Mouse (Mus musculus): ENCODE measurements around the gene Ceacam10. TPM values are rescaled to one million over a fixed set of nuclear protein-coding genes. Genes with fewer than 3 reads are reported as not detected.
"Not testable (repeated sequence)": the region's sequence is repeated elsewhere in the genome, so short reads cannot be mapped to it uniquely, and the experiment has no call there.

The Ceacam10 gene
- not detected for total RNA-seq (2022)

GRCm38 (mm10) chr7:24776918-24777317, at the start of gene Ceacam10:
Gene Ceacam10, plus strand, starts transcription at chr7:24777206.
- not testable (repeated sequence) for DNase-seq (ENCODE audit: low spot score in 2 of 2)

GRCm38 (mm10) chr7:24735970-24736670, 40.9 kb upstream of the Ceacam10 start:
- DNase-seq (ENCODE audit: low spot score in 2 of 2), result no peak

GRCm38 (mm10) chr7:24750695-24751094, 26.3 kb upstream of the Ceacam10 start:
- DNase-seq (ENCODE audit: low spot score in 2 of 2), result no peak

GRCm38 (mm10) chr7:24751610-24752009, 25.4 kb upstream of the Ceacam10 start:
- no peak for DNase-seq (ENCODE audit: low spot score in 2 of 2)

GRCm38 (mm10) chr7:24753476-24753875, 23.5 kb upstream of the Ceacam10 start:
- no peak for DNase-seq (ENCODE audit: low spot score in 2 of 2)

GRCm38 (mm10) chr7:24758520-24758919, 18.5 kb upstream of the Ceacam10 start:
- no peak for DNase-seq (ENCODE audit: low spot score in 2 of 2)

- no peak for DNase-seq (ENCODE audit: low spot score in 2 of 2)
These were observed 16.8 kb upstream of the Ceacam10 start, which contains the start of gene Cd177 for GRCm38 (mm10) chr7:24760211-24760610. Gene Cd177, minus strand, starts transcription at chr7:24760311.

GRCm38 (mm10) chr7:24761161-24761560, 15.8 kb upstream of the Ceacam10 start:
- no peak for DNase-seq (ENCODE audit: low spot score in 2 of 2)

- no peak for DNase-seq (ENCODE audit: low spot score in 2 of 2)
These were observed 14.4 kb upstream of the Ceacam10 start for GRCm38 (mm10) chr7:24762574-24762973.

GRCm38 (mm10) chr7:24771361-24771760, 5.6 kb upstream of the Ceacam10 start:
- DNase-seq (ENCODE audit: low spot score in 2 of 2), result no peak

- DNase-seq (ENCODE audit: low spot score in 2 of 2), result no peak
These were observed 3.0 kb upstream of the Ceacam10 start for GRCm38 (mm10) chr7:24773942-24774535.

GRCm38 (mm10) chr7:24776145-24776544, 861 bp upstream of the Ceacam10 start:
- no peak for DNase-seq (ENCODE audit: low spot score in 2 of 2)

GRCm38 (mm10) chr7:24797918-24798317, 20.9 kb downstream of the Ceacam10 start:
- DNase-seq (ENCODE audit: low spot score in 2 of 2), result no peak

GRCm38 (mm10) chr7:24802149-24802767, 25.3 kb downstream of the Ceacam10 start:
- DNase-seq (ENCODE audit: low spot score in 2 of 2), result no peak

- DNase-seq (ENCODE audit: low spot score in 2 of 2), result no peak
These were observed 27.8 kb downstream of the Ceacam10 start for GRCm38 (mm10) chr7:24804826-24805225.

- no peak for DNase-seq (ENCODE audit: low spot score in 2 of 2)
These were observed 32.0 kb downstream of the Ceacam10 start for GRCm38 (mm10) chr7:24809041-24809440.

GRCm38 (mm10) chr7:24817502-24817901, 40.5 kb downstream of the Ceacam10 start:
- DNase-seq (ENCODE audit: low spot score in 2 of 2), result peak; percentile 22 to 67

GRCm38 (mm10) chr7:24824452-24824851, 47.4 kb downstream of the Ceacam10 start:
- no peak for DNase-seq (ENCODE audit: low spot score in 2 of 2)

GRCm38 (mm10) chr7:24827181-24827580, 50.2 kb downstream of the Ceacam10 start:
- no peak for DNase-seq (ENCODE audit: low spot score in 2 of 2)
